Mouse (Mus musculus) small intestine, adult 2 months (tissue): ENCODE results near the gene Zdhhc16. TPM values are rescaled to one million over a fixed set of nuclear protein-coding genes. Genes with fewer than 3 reads are reported as not detected.

Experiments used
- H3K27ac ChIP-seq: fragments of 200-500 bp; 2 replicates; pipeline ENCODE4 v1.5.1; 2012; ENCODE audit warnings: low read depth, low read length, control low read depth, inconsistent platforms; ENCODE audit not compliant: insufficient read depth
- H3K27me3 ChIP-seq: fragments of 200-500 bp; 2 replicates; pipeline ENCODE4 v1.6.1; 2012; ENCODE audit warnings: mild to moderate bottlenecking, moderate library complexity, low read length, inconsistent platforms; ENCODE audit not compliant: control insufficient read depth, insufficient read depth
- H3K36me3 ChIP-seq: fragments of 200-500 bp; 2 replicates; pipeline ENCODE4 v1.6.1; 2012; ENCODE audit warnings: mild to moderate bottlenecking, low read length, control low read depth, inconsistent platforms; ENCODE audit not compliant: control insufficient read depth, insufficient read depth
- H3K4me1 ChIP-seq: fragments of 200-500 bp; 2 replicates; pipeline ENCODE4 v1.6.1; 2012; ENCODE audit warnings: low read length, inconsistent platforms, mixed read lengths; ENCODE audit not compliant: control insufficient read depth, insufficient read depth, insufficient read length
- H3K4me3 ChIP-seq: fragments of 200-500 bp; 2 replicates; pipeline ENCODE4 v1.5.1; 2012; ENCODE audit warnings: low read depth, mild to moderate bottlenecking, control low read depth, inconsistent platforms, low read length, moderate library complexity
- CTCF ChIP-seq: fragments of 200-500 bp; IDR thresholded peaks from 2 replicates; pipeline ENCODE4 v1.5.1; 2012; ENCODE audit warnings: low read depth, mild to moderate bottlenecking, control low read depth, inconsistent platforms, low read length, moderate library complexity, mixed read lengths; ENCODE audit not compliant: insufficient replicate concordance, insufficient read length; ENCODE audit errors: extremely low read depth
- POLR2A ChIP-seq: fragments of 200-500 bp; IDR thresholded peaks from 2 replicates; pipeline ENCODE4 v1.6.1; 2012; ENCODE audit warnings: low read depth, mild to moderate bottlenecking, control low read depth, inconsistent platforms, low read length, moderate library complexity
- WGBS: fragments of 180-500 bp; shearing (Covaris S2); methylation state at CpG from one replicate; pipeline ENCODE4 v1.1.7; 2018; 5-methylcytosine and 5-hydroxymethylcytosine counted together
- polyA plus RNA-seq: library from polyadenylated mRNA; depleted of rRNA; stranded (reverse); fragments of >200 nt; gene quantifications from 2 replicates; pipeline ENCODE4 v1.2.3, GENCODE M21; 2012; rRNA removed

Gene Zdhhc16
- polyA plus RNA-seq, 1 experiment: 42.0 TPM

- Histone ChIP-seq H3K4me3 (no peak overlapping the region), H3K27me3 (no peaks in the 10 kb centered on the region), H3K4me1 (peaks cover 5% of the 10 kb centered on the region; the same call in 1 of the 2 replicates), H3K27ac (no peak overlapping the region), H3K36me3 (no peaks in the 10 kb centered on the region)
- 71% methylated on average over 6 of the region's 6 CpGs for WGBS
- no peak for TF ChIP-seq CTCF
Observed at GRCm38 (mm10) chr19:41991926-41992477, 58.7 kb downstream of the Zdhhc16 start.

GRCm38 (mm10) chr19:41992971-41993370 is 59.7 kb downstream of the Zdhhc16 start:
- WGBS: 38% methylated on average over 2 of the region's 2 CpGs

GRCm38 (mm10) chr19:41993484-41993883 is 60.2 kb downstream of the Zdhhc16 start:
- WGBS: 38% methylated on average over 6 of the region's 6 CpGs
- no peak overlapping the region for H3K4me3 ChIP-seq

More at GRCm38 (mm10) chr19:41992971-41993370, 59.7 kb downstream of the Zdhhc16 start:
- H3K4me3 ChIP-seq: no peak overlapping the region
- peaks cover 5% of the 10 kb centered on the region; the same call in 1 of the 2 replicates for H3K4me1 ChIP-seq
- H3K27ac ChIP-seq: no peak overlapping the region
- H3K27me3 ChIP-seq: no peaks in the 10 kb centered on the region
- no peak for TF ChIP-seq POLR2A
- TF ChIP-seq CTCF: no peak
- H3K36me3 ChIP-seq: no peaks in the 10 kb centered on the region

More at GRCm38 (mm10) chr19:41993484-41993883, 60.2 kb downstream of the Zdhhc16 start:
- Histone ChIP-seq H3K27ac (no peak overlapping the region), H3K36me3 (no peaks in the 10 kb centered on the region), H3K4me1 (peaks cover 5% of the 10 kb centered on the region; the same call in 1 of the 2 replicates), H3K27me3 (no peaks in the 10 kb centered on the region)
- TF ChIP-seq POLR2A (no peak), CTCF (no peak)

Other genes with a start within 250 kb of the Zdhhc16 start
- 0.27 and 0.94 TPM in 2 replicates for gene Slit1, start 189.8 kb upstream of the Zdhhc16 start, polyA plus RNA-seq
- 0.71 and 2.1 TPM in 2 replicates for gene Arhgap19, start 131.4 kb upstream of the Zdhhc16 start, polyA plus RNA-seq
- 8.1 and 29.1 TPM in 2 replicates for gene Frat1, start 103.5 kb upstream of the Zdhhc16 start, polyA plus RNA-seq
- gene Frat2, start 85.3 kb upstream of the Zdhhc16 start, polyA plus RNA-seq: 13.7 and 62.2 TPM in 2 replicates
- 2.4 and 3.0 TPM in 2 replicates for gene Rrp12, start 37.3 kb upstream of the Zdhhc16 start, polyA plus RNA-seq
- 159 and 216 TPM in 2 replicates for gene Pgam1, start 21.6 kb upstream of the Zdhhc16 start, polyA plus RNA-seq
- gene Exosc1, start 57 bp upstream of the Zdhhc16 start, polyA plus RNA-seq: 4.7 and 5.9 TPM in 2 replicates
- gene Mms19, start 47.7 kb downstream of the Zdhhc16 start, polyA plus RNA-seq: 17.4 and 33.0 TPM in 2 replicates
- gene Ubtd1, start 48.3 kb downstream of the Zdhhc16 start, polyA plus RNA-seq: 9.0 and 10.8 TPM in 2 replicates
- gene Ankrd2, start 102.5 kb downstream of the Zdhhc16 start, polyA plus RNA-seq: not detected in 2 replicates
- 0.76 and 2.2 TPM in 2 replicates for gene Hoga1, start 112.1 kb downstream of the Zdhhc16 start, polyA plus RNA-seq
- 0.06 TPM in 1 of 2 replicates, not detected in the other for gene 4933411K16Rik, start 118.8 kb downstream of the Zdhhc16 start, polyA plus RNA-seq
- gene Morn4, start 152.9 kb downstream of the Zdhhc16 start, polyA plus RNA-seq: 0.46 and 1.4 TPM in 2 replicates
- 12.8 and 33.2 TPM in 2 replicates for gene Pi4k2a, start 157.0 kb downstream of the Zdhhc16 start, polyA plus RNA-seq
- 6.9 and 13.6 TPM in 2 replicates for gene Avpi1, start 195.6 kb downstream of the Zdhhc16 start, polyA plus RNA-seq
- 38.0 and 46.4 TPM in 2 replicates for gene Marveld1, start 213.9 kb downstream of the Zdhhc16 start, polyA plus RNA-seq
- 11.5 and 24.0 TPM in 2 replicates for gene Zfyve27, start 230.5 kb downstream of the Zdhhc16 start, polyA plus RNA-seq